Mouse (Mus musculus): ENCODE results near the gene Gpa33. TPM values are rescaled to one million over a fixed set of nuclear protein-coding genes. Genes with fewer than 3 reads are reported as not detected.

Gpa33 gene
- total and polyA plus RNA-seq, 3 experiments = not detected

- DNase-seq (ENCODE audit: low read depth, low spot score) = peak; percentile 52
- no peaks in the 10 kb centered on the region for H3K27me3 ChIP-seq (ENCODE audit: control insufficient read depth in 1 of 2, insufficient read depth in 2 of 2, low read length in 2 of 2)
These were observed 27.0 kb upstream of the Gpa33 start for GRCm38 (mm10) chr1:166102920-166103608.

GRCm38 (mm10) chr1:166104858-166105257 is 25.2 kb upstream of the Gpa33 start:
- Histone ChIP-seq H3K4me1 (ENCODE audit: control insufficient read depth in 1 of 2, insufficient read depth in 2 of 2, low read length in 2 of 2) (no peaks in the 10 kb centered on the region), H3K36me3 (ENCODE audit: control insufficient read depth in 1 of 2, insufficient read depth in 2 of 2, low read length in 2 of 2) (no peaks in the 10 kb centered on the region), H3K4me3 (ENCODE audit: control insufficient read depth in 1 of 2, insufficient read depth in 1 of 2, low read depth in 2 of 2, low read length in 2 of 2) (no peak overlapping the region), H3K79me2 (ENCODE audit: control insufficient read depth, insufficient read depth, low read length, poor library complexity) (no peaks in the 10 kb centered on the region), H3K9me3 (replicated peaks; ENCODE audit: insufficient read depth, low read length) (no peaks in the 10 kb centered on the region), H3K9ac (ENCODE audit: control insufficient read depth, low read depth, low read length, poor library complexity, severe bottlenecking) (no peak overlapping the region), H3K27me3 (ENCODE audit: control insufficient read depth in 1 of 2, insufficient read depth in 2 of 2, low read length in 2 of 2) (no peaks in the 10 kb centered on the region), H3K27ac (ENCODE audit: control insufficient read depth, low read depth, low read length) (no peak overlapping the region)
- no peak for TF ChIP-seq ZKSCAN1 (IDR thresholded peaks at IDR 0.05; ENCODE audit: low read depth, low read length)
- TF ChIP-seq MEF2A (IDR thresholded peaks at IDR 0.05; ENCODE audit: extremely low read depth, insufficient replicate concordance, low read depth, low read length, poor library complexity, severe bottlenecking) = no peak
- TF ChIP-seq NELFE (IDR thresholded peaks at IDR 0.05; ENCODE audit: low read depth, low read length) = no peak
- TF ChIP-seq NRF1 (IDR thresholded peaks at IDR 0.05; ENCODE audit: insufficient read depth, low read depth, low read length, poor library complexity, severe bottlenecking) = no peak
- TF ChIP-seq MYB (IDR thresholded peaks at IDR 0.05; ENCODE audit: low read depth, low read length) = no peak
- no peak for TF ChIP-seq MYC (IDR thresholded peaks at IDR 0.05; ENCODE audit: low read depth, low read length)
- TF ChIP-seq JUND (IDR thresholded peaks at IDR 0.05; ENCODE audit: low read depth, low read length) = no peak
- TF ChIP-seq ETS1 (IDR thresholded peaks at IDR 0.05; ENCODE audit: low read depth, low read length) = no peak
- no peak for TF ChIP-seq POLR2A (IDR thresholded peaks at IDR 0.05; ENCODE audit: control insufficient read depth in 1 of 2, insufficient read depth in 1 of 2, low read depth in 1 of 2, low read length in 2 of 2, poor library complexity in 1 of 2)
- no peak for DNase-seq (ENCODE audit: low read depth, low spot score)

More at GRCm38 (mm10) chr1:166102920-166103608, 27.0 kb upstream of the Gpa33 start:
- H3K9ac ChIP-seq (ENCODE audit: control insufficient read depth, low read depth, low read length, poor library complexity, severe bottlenecking) = no peak overlapping the region
- H3K27ac ChIP-seq (ENCODE audit: control insufficient read depth, low read depth, low read length) = no peak overlapping the region
- no peaks in the 10 kb centered on the region for H3K36me3 ChIP-seq (ENCODE audit: control insufficient read depth in 1 of 2, insufficient read depth in 2 of 2, low read length in 2 of 2)
- no peaks in the 10 kb centered on the region for H3K79me2 ChIP-seq (ENCODE audit: control insufficient read depth, insufficient read depth, low read length, poor library complexity)
- no peaks in the 10 kb centered on the region for H3K9me3 ChIP-seq (replicated peaks; ENCODE audit: insufficient read depth, low read length)
- peak; percentile 63 for TF ChIP-seq ZC3H11A (IDR thresholded peaks at IDR 0.05; ENCODE audit: low read depth, low read length)
- no peak for TF ChIP-seq GABPA (IDR thresholded peaks at IDR 0.05; ENCODE audit: low read depth, low read length)
- TF ChIP-seq TBP (IDR thresholded peaks at IDR 0.05; ENCODE audit: low read depth, low read length) = no peak
- peak; percentile 74 to 83 (median 81) for TF ChIP-seq CTCF (IDR thresholded peaks at IDR 0.05 in 2 of 3, conservative IDR thresholded peaks at IDR 0.05 in 1 of 3; ENCODE audit: control insufficient read depth in 1 of 3, insufficient read depth in 1 of 3, low read depth in 2 of 3, low read length in 3 of 3, poor library complexity in 1 of 3, severe bottlenecking in 1 of 3)
- TF ChIP-seq ELF1 (IDR thresholded peaks at IDR 0.05; ENCODE audit: low read depth, low read length) = 0 out of 2 replicates have a peak, but pooled peaks have one; percentile 20
- TF ChIP-seq SIN3A (IDR thresholded peaks at IDR 0.05; ENCODE audit: low read length) = no peak
- no peak for TF ChIP-seq ZNF384 (IDR thresholded peaks at IDR 0.05; ENCODE audit: low read depth, low read length)
- TF ChIP-seq SMC3 (IDR thresholded peaks at IDR 0.05; ENCODE audit: low read depth, low read length) = peak; percentile 83
- TF ChIP-seq ETS1 (IDR thresholded peaks at IDR 0.05; ENCODE audit: low read depth, low read length) = no peak
- TF ChIP-seq MAFK (IDR thresholded peaks at IDR 0.05; ENCODE audit: borderline replicate concordance, low read depth, low read length) = no peak
- peak; percentile 56 for TF ChIP-seq RAD21 (IDR thresholded peaks at IDR 0.05; ENCODE audit: low read depth, low read length)
- no peak overlapping the region for H3K4me3 ChIP-seq (ENCODE audit: control insufficient read depth in 1 of 2, insufficient read depth in 1 of 2, low read depth in 2 of 2, low read length in 2 of 2)
- H3K4me1 ChIP-seq (ENCODE audit: control insufficient read depth in 1 of 2, insufficient read depth in 2 of 2, low read length in 2 of 2) = no peaks in the 10 kb centered on the region

Measured in MEL (cell line).